14 mouse cellular contexts compared by ENCODE assay signal in the genomic region with DNA sequence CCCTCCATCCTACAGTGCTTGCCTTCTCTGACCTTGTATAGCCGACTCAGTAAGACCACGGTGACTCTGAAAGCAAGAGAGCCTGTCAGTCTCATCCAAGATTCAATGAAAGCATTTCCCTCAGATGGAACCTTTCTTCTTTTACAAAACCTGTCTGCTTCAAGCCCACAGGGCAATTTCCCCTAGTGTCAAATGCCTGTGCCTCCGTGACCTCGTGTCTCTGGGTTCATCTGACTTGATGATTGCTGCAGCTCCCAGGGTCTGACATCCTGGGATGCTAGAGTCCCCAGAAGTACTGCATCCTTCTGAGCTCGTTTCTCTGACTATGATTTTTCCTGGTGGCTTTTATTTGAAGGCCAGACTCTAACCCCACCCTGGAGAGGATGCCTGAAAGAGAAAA.
A peak's percentile ranks its signal among the peaks of the same experiment; 100 is the strongest.
DNase-seq lines count a peak whose midpoint lies in the region; ATAC-seq and TF ChIP-seq lines count a peak whose summit lies in the region.
"Had no signal": no experiment of that assay in that cellular context is flagged by ENCODE, and none has a peak within 500 bp of the region (broad histone marks: within the 10 kb centered on the region; RNA-seq: fewer than 3 reads in every experiment).

No protein-coding gene starts in this region.

- no peak for TF ChIP-seq EP300 in stomach, postnatal 0 days (optimal IDR thresholded peaks at IDR 0.05)

- H3K4me2 ChIP-seq in stomach, embryonic 16.5 days (ENCODE audit: low read depth, low read length): no peak overlapping the region
- no peak overlapping the region for H3K4me2 ChIP-seq in stomach, postnatal 0 days (replicated peaks; ENCODE audit: low read depth)
- no peak overlapping the region for H3K4me2 ChIP-seq in embryonic facial prominence, embryonic 15.5 days (replicated peaks)

- H3K9me3 ChIP-seq in stomach, embryonic 16.5 days (replicated peaks; ENCODE audit: control insufficient read depth, low read length): peaks cover 5% of the 10 kb centered on the region; the same call in 1 of the 2 replicates
- H3K9me3 ChIP-seq in stomach, postnatal 0 days (ENCODE audit: control insufficient read depth, low read length): no peaks in the 10 kb centered on the region
- peaks cover 3% of the 10 kb centered on the region; the same call in 1 of the 2 replicates for H3K9me3 ChIP-seq in embryonic facial prominence, embryonic 15.5 days (replicated peaks)
- H3K9me3 ChIP-seq: G1E had no signal

- 41% methylated on average over 5 of the region's 5 CpGs for whole genome bisulfite sequencing in kidney, adult 2 months
- WGBS in stomach, embryonic 16.5 days: 47% methylated on average over 5 of the region's 5 CpGs
- WGBS in stomach, postnatal 0 days: 44% methylated on average over 5 of the region's 5 CpGs
- 15% methylated on average over 5 of the region's 5 CpGs for WGBS in embryonic facial prominence, embryonic 15.5 days

- H3K36me3 ChIP-seq in kidney, adult 2 months (ENCODE audit: control insufficient read depth, insufficient read depth, low read length): no peaks in the 10 kb centered on the region
- no peaks in the 10 kb centered on the region for H3K36me3 ChIP-seq in stomach, embryonic 16.5 days (ENCODE audit: control insufficient read depth, insufficient read depth, low read length)
- H3K36me3 ChIP-seq in stomach, postnatal 0 days (ENCODE audit: control insufficient read depth, insufficient read depth, low read length): no peaks in the 10 kb centered on the region
- no peaks in the 10 kb centered on the region for H3K36me3 ChIP-seq in embryonic facial prominence, embryonic 15.5 days
- H3K36me3 ChIP-seq: G1E had no signal

- no peak for DNase-seq in kidney, adult 2 months
- no peak for DNase-seq in kidney, adult 9 months
- no peak for DNase-seq in stomach, postnatal 0 days (ENCODE audit: low spot score)
- no peak for DNase-seq in heart, postnatal 36 days
- no peak for DNase-seq in c-Kit-positive CD71-positive TER-119-positive erythroid progenitor cells, embryonic 14.5 days (ENCODE audit: low spot score)
- DNase-seq: cerebellum, adult 18-20 months; gastrocnemius, postnatal 10 days; heart, adult 2 months; lung, postnatal 14 days; thymus, adult 18-20 months had no signal

- no peak overlapping the region for H3K4me3 ChIP-seq in kidney, adult 2 months (ENCODE audit: insufficient read depth, low read depth, low read length)
- no peak overlapping the region for H3K4me3 ChIP-seq in stomach, embryonic 16.5 days (replicated peaks; ENCODE audit: low read length)
- no peak overlapping the region for H3K4me3 ChIP-seq in stomach, postnatal 0 days (ENCODE audit: low read depth, low read length)
- no peak overlapping the region for H3K4me3 ChIP-seq in embryonic facial prominence, embryonic 15.5 days (replicated peaks)
- H3K4me3 ChIP-seq: heart, adult 2 months had no signal

- no peak for TF ChIP-seq POLR2A in kidney, adult 2 months (IDR thresholded peaks at IDR 0.05; ENCODE audit: low read depth, low read length)

- H3K27me3 ChIP-seq in kidney, adult 2 months (replicated peaks; ENCODE audit: control insufficient read depth, insufficient read depth, low read length): no peaks in the 10 kb centered on the region; the same call in 1 of the 2 replicates
- H3K27me3 ChIP-seq in stomach, embryonic 16.5 days (ENCODE audit: control insufficient read depth, insufficient read depth, low read length): no peaks in the 10 kb centered on the region
- no peaks in the 10 kb centered on the region for H3K27me3 ChIP-seq in stomach, postnatal 0 days (ENCODE audit: control insufficient read depth, insufficient read depth, low read length)
- no peaks in the 10 kb centered on the region for H3K27me3 ChIP-seq in embryonic facial prominence, embryonic 15.5 days

- no peak for TF ChIP-seq CTCF in kidney, adult 2 months (conservative IDR thresholded peaks at IDR 0.05; ENCODE audit: insufficient read depth, insufficient read length, low read depth, low read length)
- no peak for TF ChIP-seq CTCF in stomach, postnatal 0 days (IDR thresholded peaks at IDR 0.05; ENCODE audit: low read depth)

- 0 out of 2 replicates have a peak overlapping the region, but pooled peaks have one; percentile 10 for H3K9ac ChIP-seq in stomach, embryonic 16.5 days (ENCODE audit: low read length)
- no peak overlapping the region for H3K9ac ChIP-seq in stomach, postnatal 0 days (ENCODE audit: low read length)
- no peak overlapping the region for H3K9ac ChIP-seq in embryonic facial prominence, embryonic 15.5 days

- no peak for ATAC-seq in stomach, embryonic 16.5 days (ENCODE audit: insufficient read depth, low FRiP score)
- no peak for ATAC-seq in stomach, postnatal 0 days (ENCODE audit: low FRiP score, low TSS enrichment)
- no peak for ATAC-seq in embryonic facial prominence, embryonic 15.5 days (ENCODE audit: insufficient number of reproducible peaks, low FRiP score, low TSS enrichment, low read depth)
- ATAC-seq: inflammation-experienced regulatory T-cells, adult 6 months had no signal

- intact Hi-C loops in heart, postnatal 36 days (cut with DNase I): no loop called here

- H3K27ac ChIP-seq in kidney, adult 2 months (ENCODE audit: insufficient read depth, low read depth, low read length): peak overlapping the region; percentile 50; the same call in 1 of the 2 replicates
- no peak overlapping the region for H3K27ac ChIP-seq in stomach, embryonic 16.5 days (ENCODE audit: low read length)
- no peak overlapping the region for H3K27ac ChIP-seq in stomach, postnatal 0 days (replicated peaks)
- H3K27ac ChIP-seq in embryonic facial prominence, embryonic 15.5 days (replicated peaks): peak overlapping the region; percentile 58; the same call in 1 of the 2 replicates
- H3K27ac ChIP-seq: heart, adult 2 months had no signal

- H3K4me1 ChIP-seq in kidney, adult 2 months (ENCODE audit: control insufficient read depth, insufficient read depth, low read length): no peaks in the 10 kb centered on the region
- no peaks in the 10 kb centered on the region for H3K4me1 ChIP-seq in stomach, embryonic 16.5 days (ENCODE audit: control insufficient read depth, insufficient read depth, low read length)
- no peaks in the 10 kb centered on the region for H3K4me1 ChIP-seq in stomach, postnatal 0 days (replicated peaks; ENCODE audit: control insufficient read depth, insufficient read depth)
- H3K4me1 ChIP-seq in embryonic facial prominence, embryonic 15.5 days: peaks cover 16% of the 10 kb centered on the region

Comparison
In these comparisons a context has a peak if more than half of its experiments do, and no peak if none do; other contexts are left out.
1. H3K27ac ChIP-seq: peak in kidney, adult 2 months (single experiment) and embryonic facial prominence, embryonic 15.5 days (single experiment); none in stomach, embryonic 16.5 days (single experiment) and stomach, postnatal 0 days (single experiment).